Mouse (Mus musculus) neural tube, embryonic 13.5 days (tissue): ENCODE measurements at regions not wholly inside any gene's neighbourhood (a gene's known extent, or its start where the extent isn't known, plus 50 kb on each side); places are given as distances from the start of the nearest gene placed in this dataset.

ENCODE experiments used
- ATAC-seq: fragments of 200-750 bp; cut with Nextera tagmentation; 2 replicates; pipeline ENCODE4 v1.8.0; 2017; ENCODE audit warnings: low read depth, mild to moderate bottlenecking, moderate TSS enrichment, moderate library complexity
- H3K27ac ChIP-seq: fragments of 300-500 bp; sonication (generic); replicated peaks from 2 replicates; pipeline ENCODE4 v1.5.1; 2015; ENCODE audit warnings: moderate library complexity, mild to moderate bottlenecking, inconsistent platforms
- H3K27me3 ChIP-seq: fragments of 300-500 bp; sonication (generic); 2 replicates; pipeline ENCODE4 v1.6.1; 2015; ENCODE audit warnings: mild to moderate bottlenecking, inconsistent platforms
- H3K36me3 ChIP-seq: fragments of 300-500 bp; sonication (generic); 2 replicates; pipeline ENCODE4 v1.6.1; 2015; ENCODE audit warnings: mild to moderate bottlenecking, inconsistent platforms
- H3K4me1 ChIP-seq: fragments of 300-500 bp; sonication (generic); replicated peaks from 2 replicates; pipeline ENCODE4 v1.6.1; 2015; ENCODE audit warnings: inconsistent platforms
- H3K4me2 ChIP-seq: fragments of 300-500 bp; sonication (generic); 2 replicates; pipeline ENCODE4 v1.6.1; 2015; ENCODE audit warnings: inconsistent platforms, mild to moderate bottlenecking, moderate library complexity
- H3K4me3 ChIP-seq: fragments of 300-500 bp; sonication (generic); 2 replicates; pipeline ENCODE4 v1.5.1; 2015; ENCODE audit warnings: mild to moderate bottlenecking, inconsistent platforms
- H3K9ac ChIP-seq: fragments of 300-500 bp; sonication (generic); 2 replicates; pipeline ENCODE4 v1.6.1; 2015; ENCODE audit warnings: moderate library complexity, mild to moderate bottlenecking, inconsistent platforms
- H3K9me3 ChIP-seq: fragments of 300-500 bp; sonication (generic); 2 replicates; pipeline ENCODE4 v1.6.1; 2016; ENCODE audit warnings: inconsistent platforms
- WGBS: fragments of 180-500 bp; shearing (Covaris S2); methylation state at CpG from one replicate; pipeline ENCODE4 v1.1.7; 2015; 5-methylcytosine and 5-hydroxymethylcytosine counted together

DNA sequence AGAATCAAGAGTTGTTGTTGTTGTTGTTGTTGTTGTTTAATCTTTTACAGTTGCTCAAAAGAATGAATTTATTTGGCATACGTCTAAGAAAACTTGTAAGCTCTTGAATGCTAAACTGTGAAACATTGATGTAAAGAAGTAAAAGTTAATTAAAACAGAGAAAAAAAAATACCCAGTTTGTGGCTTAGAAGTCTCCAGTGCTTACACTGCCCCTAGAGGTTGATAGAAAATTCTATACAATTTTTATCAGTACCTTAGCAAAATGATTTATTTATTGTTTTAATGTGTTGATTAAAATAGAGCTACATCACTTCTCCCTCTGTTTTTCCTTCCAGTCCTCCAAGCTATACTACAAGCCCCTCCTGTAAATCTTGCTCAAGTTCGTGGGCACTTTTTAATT lies 165.8 kb upstream of the Bank1 start:
- Histone ChIP-seq H3K9me3 (no peaks in the 10 kb centered on the region), H3K4me2 (no peak overlapping the region), H3K4me1 (no peaks in the 10 kb centered on the region), H3K27ac (no peak overlapping the region), H3K4me3 (no peak overlapping the region), H3K27me3 (no peaks in the 10 kb centered on the region), H3K9ac (no peak overlapping the region), H3K36me3 (no peaks in the 10 kb centered on the region)
- WGBS, result 89% methylated on average over 2 of the region's 2 CpGs
- ATAC-seq, result no peak

DNA sequence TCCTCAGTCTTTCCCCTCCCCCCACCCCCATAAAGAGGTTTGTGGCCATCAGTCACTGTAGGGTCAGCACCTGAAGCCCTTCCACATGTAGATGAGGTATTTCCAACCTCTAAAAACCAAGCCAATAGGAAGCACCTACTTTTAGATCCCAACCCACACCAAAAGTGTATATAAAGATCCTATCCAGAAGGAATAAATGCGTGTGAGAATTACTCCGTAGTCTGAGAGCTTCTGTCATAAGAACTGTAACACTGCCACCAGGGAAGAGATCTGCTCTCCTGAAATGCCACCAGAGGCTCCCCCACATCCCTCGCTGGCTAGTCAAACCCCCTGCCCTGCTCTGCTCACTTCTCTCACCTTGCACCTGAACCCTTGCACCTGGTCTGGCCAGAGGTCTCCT lies 145.8 kb upstream of the Bank1 start:
- Histone ChIP-seq H3K9ac (no peak overlapping the region), H3K4me2 (no peak overlapping the region), H3K9me3 (no peaks in the 10 kb centered on the region), H3K27ac (no peak overlapping the region), H3K4me3 (no peak overlapping the region), H3K4me1 (no peaks in the 10 kb centered on the region), H3K27me3 (no peaks in the 10 kb centered on the region), H3K36me3 (no peaks in the 10 kb centered on the region)
- WGBS, result 81% methylated on average over 3 of the region's 3 CpGs
- ATAC-seq, result no peak

DNA sequence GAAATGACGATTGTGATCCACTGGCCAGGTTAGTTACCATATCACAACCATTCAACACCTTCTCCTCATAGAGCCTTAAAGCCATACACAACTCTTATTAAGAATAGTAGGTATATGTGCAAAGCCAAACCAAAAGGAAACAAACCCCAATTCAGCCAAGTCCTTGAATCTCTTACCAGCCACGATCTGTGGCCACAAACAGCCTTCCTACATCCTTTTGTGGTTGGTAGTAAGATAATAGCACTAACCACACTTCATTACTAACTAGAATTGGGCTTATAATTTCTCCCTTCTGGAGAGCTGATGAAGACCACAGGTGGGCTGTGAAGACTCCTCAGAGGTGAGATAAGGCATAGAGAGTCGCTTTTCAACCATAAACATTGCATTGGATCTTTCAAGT lies 136.9 kb upstream of the Bank1 start:
- no peaks in the 10 kb centered on the region for H3K36me3 ChIP-seq
- no peaks in the 10 kb centered on the region for H3K27me3 ChIP-seq
- H3K9me3 ChIP-seq, result no peaks in the 10 kb centered on the region
- no peak overlapping the region for H3K9ac ChIP-seq
- H3K4me3 ChIP-seq, result no peak overlapping the region
- no peak for ATAC-seq
- WGBS, result 86% methylated on average over 3 of the region's 3 CpGs
- H3K27ac ChIP-seq, result no peak overlapping the region
- no peak overlapping the region for H3K4me2 ChIP-seq
- H3K4me1 ChIP-seq, result no peaks in the 10 kb centered on the region

DNA sequence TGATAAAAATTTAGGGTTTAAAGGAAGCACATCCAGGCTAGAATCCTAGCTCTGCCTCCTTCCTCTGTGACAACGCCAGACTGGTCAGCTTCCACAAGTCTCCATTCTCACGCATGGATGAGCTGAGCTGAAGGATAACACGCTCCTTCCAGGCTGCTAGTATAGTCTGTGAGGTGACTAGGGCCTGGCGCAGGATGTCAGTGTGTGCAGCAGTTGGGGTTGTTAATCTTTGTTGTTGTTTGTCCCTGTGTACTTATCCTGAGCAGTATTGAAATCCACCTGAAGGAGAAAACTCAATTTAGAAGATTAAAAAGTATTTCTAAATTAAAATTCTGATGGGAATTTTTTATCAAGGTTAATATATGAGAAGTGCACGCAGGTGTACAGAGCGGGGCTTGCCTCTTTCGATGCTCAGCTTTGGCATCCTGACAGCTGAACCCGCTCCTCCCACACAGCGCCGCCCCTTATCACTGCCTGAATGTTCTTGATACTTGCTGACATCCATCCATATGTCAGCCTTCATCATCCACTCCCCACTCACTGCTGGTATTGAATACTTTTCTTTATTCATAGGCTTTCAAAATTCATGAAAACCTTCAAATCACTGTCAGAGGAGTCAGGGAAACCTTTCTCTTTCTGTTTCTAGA lies 130.7 kb upstream of the Bank1 start:
- Histone ChIP-seq H3K36me3 (no peaks in the 10 kb centered on the region), H3K9me3 (no peaks in the 10 kb centered on the region), H3K4me3 (no peak overlapping the region), H3K9ac (no peak overlapping the region), H3K4me1 (no peaks in the 10 kb centered on the region), H3K27me3 (no peaks in the 10 kb centered on the region), H3K27ac (no peak overlapping the region), H3K4me2 (no peak overlapping the region)
- WGBS, result 78% methylated on average over 10 of the region's 10 CpGs
- ATAC-seq, result no peak

DNA sequence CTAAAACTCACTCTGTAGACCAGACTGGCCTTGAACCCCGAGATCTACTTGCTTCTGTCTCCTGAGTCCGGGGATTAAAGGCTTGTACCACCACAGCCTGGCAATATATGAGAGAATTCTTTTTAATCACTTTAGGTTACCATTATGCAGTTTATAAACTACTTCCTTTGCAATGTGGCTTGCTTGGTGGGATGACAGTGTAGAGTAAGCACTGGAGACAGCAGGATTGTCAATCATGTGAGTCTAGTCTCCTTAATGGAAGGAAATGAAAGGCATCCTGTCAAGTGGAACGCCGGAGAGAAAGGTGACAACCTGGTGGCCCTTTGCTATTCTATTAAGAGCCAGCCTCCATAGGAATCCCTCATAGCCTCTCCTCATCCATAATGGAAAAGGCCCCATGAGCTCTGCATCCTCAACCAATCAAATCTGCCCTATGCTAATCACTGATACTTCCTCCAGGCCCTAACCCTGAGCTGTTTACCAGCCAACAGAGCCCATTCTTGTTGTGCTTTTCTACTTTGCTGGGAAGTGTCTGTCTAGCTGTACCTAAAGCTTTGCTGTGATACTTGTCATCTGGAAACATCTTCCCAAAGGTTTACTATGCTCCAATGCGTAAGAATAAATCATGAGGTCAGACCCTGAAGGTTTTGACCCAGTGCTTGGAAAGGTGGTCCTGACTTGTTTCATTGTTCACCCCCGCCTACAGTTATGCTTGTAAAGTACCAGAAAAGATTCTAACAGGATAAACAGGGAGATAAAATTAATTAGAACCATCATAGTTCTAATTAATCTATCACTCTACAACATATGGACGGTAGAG lies 130.0 kb upstream of the Bank1 start:
- WGBS, result 69% methylated on average over 7 of the region's 7 CpGs
- no peak overlapping the region for H3K27ac ChIP-seq
- H3K27me3 ChIP-seq, result no peaks in the 10 kb centered on the region
- no peak overlapping the region for H3K9ac ChIP-seq
- H3K36me3 ChIP-seq, result no peaks in the 10 kb centered on the region
- no peaks in the 10 kb centered on the region for H3K4me1 ChIP-seq
- H3K9me3 ChIP-seq, result no peaks in the 10 kb centered on the region
- H3K4me3 ChIP-seq, result no peak overlapping the region
- no peak overlapping the region for H3K4me2 ChIP-seq
- ATAC-seq, result no peak

DNA sequence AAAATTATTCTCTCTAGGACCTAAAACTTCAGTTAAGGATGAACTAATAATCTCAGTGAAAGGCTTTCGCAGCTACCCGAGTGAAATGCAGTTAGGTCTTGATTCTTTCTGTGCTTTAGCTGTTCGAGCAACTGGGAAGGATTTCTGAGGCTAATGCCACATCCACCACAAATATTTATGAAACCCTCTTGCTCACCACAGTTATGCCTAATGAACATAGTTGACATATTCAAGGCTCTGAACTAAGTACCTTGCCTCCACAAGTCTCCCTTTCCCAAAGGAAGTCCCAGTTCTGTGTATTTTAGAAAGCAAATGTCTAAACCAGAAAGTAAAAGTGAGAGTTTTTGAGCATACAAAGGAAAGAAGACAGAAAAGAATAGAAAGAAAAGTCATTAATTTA lies 129.1 kb upstream of the Bank1 start:
- no peak for ATAC-seq
- no peaks in the 10 kb centered on the region for H3K36me3 ChIP-seq
- H3K4me3 ChIP-seq, result no peak overlapping the region
- no peak overlapping the region for H3K4me2 ChIP-seq
- no peaks in the 10 kb centered on the region for H3K27me3 ChIP-seq
- no peaks in the 10 kb centered on the region for H3K9me3 ChIP-seq
- no peaks in the 10 kb centered on the region for H3K4me1 ChIP-seq
- 86% methylated on average over 3 of the region's 3 CpGs for WGBS
- H3K27ac ChIP-seq, result no peak overlapping the region
- H3K9ac ChIP-seq, result no peak overlapping the region

DNA sequence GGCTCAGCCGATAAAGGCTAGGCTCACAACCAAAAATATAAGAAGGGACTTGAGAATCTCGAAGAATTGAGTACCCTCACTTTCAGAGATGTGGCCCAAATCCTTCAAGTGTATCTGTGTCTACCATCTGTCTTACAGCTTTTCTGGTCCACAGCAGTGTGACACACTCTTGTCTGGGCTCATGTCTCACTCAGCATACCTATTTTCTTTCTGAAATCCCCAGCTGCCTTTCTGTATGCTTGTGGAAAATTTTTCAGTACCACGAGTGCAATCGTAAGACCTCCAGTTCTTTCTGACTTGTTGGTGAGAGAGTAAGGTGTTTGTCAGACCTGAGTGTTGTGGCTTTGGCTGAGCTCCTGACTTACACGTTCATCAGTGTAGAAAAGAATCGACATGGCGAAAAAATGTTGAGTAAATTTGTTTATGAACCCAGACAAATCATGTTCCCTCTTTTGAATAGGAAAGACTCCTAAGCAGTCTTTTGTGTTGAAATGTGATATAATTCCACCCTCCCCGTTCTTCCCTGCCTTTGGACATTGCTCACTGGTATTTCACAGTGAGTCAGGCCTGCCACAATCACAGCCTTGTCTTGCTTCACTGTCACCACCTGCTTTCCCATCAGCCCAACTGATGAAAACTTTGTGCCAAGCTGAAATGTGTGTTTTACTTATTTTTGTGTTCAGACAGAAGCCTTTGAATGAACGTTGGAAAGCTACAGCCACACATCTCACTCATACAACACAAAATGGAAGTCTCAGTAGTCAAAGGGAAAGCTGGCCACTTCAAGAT lies 125.3 kb upstream of the Bank1 start:
- Histone ChIP-seq H3K27me3 (no peaks in the 10 kb centered on the region), H3K9ac (no peak overlapping the region), H3K4me3 (no peak overlapping the region), H3K4me2 (no peak overlapping the region), H3K9me3 (no peaks in the 10 kb centered on the region), H3K4me1 (no peaks in the 10 kb centered on the region), H3K36me3 (no peaks in the 10 kb centered on the region), H3K27ac (no peak overlapping the region)
- WGBS, result 87% methylated on average over 9 of the region's 9 CpGs
- ATAC-seq, result no peak

DNA sequence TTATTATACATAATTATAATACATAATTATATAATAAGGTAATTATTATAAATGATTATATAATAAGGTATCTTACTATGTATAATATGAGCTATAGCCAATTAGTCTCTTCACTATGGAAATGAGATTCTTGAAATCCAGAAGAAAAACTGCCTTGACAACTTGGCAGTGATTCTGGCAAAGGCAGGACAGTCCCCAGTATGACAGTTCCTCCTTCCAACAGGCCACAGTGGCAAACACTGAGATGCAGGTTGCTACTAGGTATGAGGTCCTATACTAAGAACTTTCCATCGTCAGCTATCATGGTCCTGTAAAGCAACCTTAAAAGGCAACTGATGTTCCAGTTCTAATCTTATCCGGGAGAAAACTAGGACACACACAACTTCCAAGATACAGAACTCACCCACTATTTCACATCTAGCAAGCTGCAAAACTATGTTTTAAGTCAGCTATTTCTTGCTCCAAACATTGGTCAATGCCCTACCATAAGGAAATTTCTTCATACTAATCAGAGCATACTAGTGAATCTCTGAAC lies 124.6 kb upstream of the Bank1 start:
- H3K4me2 ChIP-seq, result no peak overlapping the region
- H3K36me3 ChIP-seq, result no peaks in the 10 kb centered on the region
- H3K9me3 ChIP-seq, result no peaks in the 10 kb centered on the region
- no peaks in the 10 kb centered on the region for H3K4me1 ChIP-seq
- no peak for ATAC-seq
- WGBS, result 96% methylated on average over 2 of the region's 2 CpGs
- no peak overlapping the region for H3K4me3 ChIP-seq
- no peaks in the 10 kb centered on the region for H3K27me3 ChIP-seq
- no peak overlapping the region for H3K27ac ChIP-seq
- H3K9ac ChIP-seq, result no peak overlapping the region

DNA sequence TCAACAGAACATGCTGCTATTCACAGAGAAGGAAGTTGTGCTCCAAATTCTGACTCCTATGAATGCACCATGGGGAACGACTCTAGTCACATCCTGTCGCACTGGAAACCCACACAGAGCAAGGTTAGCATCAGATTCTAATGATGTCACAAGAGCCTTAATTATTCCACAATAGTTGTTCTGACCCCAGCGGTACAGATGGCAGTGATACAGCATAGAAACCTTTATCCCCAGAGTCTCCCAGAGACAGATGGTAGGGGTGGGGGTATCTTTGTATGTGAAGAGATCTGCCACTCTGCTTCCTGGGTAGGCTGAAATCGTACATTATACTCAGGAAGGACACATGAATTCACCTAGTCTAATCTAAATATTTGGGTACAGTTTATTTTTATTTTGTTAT lies 123.5 kb upstream of the Bank1 start:
- 0 out of 2 replicates have a peak, but pooled peaks have one; percentile 36 for ATAC-seq
- H3K9ac ChIP-seq, result no peak overlapping the region
- no peak overlapping the region for H3K4me3 ChIP-seq
- no peak overlapping the region for H3K27ac ChIP-seq
- H3K27me3 ChIP-seq, result no peaks in the 10 kb centered on the region
- H3K36me3 ChIP-seq, result no peaks in the 10 kb centered on the region
- no peak overlapping the region for H3K4me2 ChIP-seq
- no peaks in the 10 kb centered on the region for H3K4me1 ChIP-seq
- no peaks in the 10 kb centered on the region for H3K9me3 ChIP-seq
- 57% methylated on average over 4 of the region's 4 CpGs for WGBS

DNA sequence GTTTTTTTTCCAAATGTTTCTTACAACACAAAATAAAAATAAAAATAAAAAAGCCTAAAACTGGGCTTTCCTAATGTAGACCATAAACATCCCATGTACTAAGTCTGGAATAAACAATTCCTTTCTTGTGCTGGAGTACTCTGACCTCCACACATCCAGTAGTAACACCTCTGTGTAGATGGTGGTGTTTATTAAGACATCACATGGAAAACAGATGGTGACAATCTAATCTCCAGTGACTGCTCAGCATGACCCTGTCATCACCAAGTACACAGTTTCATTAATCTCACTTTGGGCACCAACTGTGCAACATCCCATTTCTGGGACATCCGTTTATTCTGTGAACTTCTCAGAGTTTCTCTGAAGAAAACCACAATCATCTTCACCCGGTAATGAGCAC lies 118.7 kb upstream of the Bank1 start:
- no peaks in the 10 kb centered on the region for H3K9me3 ChIP-seq
- H3K27ac ChIP-seq, result no peak overlapping the region
- H3K27me3 ChIP-seq, result no peaks in the 10 kb centered on the region
- WGBS, result 71% methylated on average over 2 of the region's 2 CpGs
- H3K4me2 ChIP-seq, result no peak overlapping the region
- ATAC-seq, result no peak
- H3K9ac ChIP-seq, result no peak overlapping the region
- H3K36me3 ChIP-seq, result no peaks in the 10 kb centered on the region
- H3K4me3 ChIP-seq, result no peak overlapping the region
- no peaks in the 10 kb centered on the region for H3K4me1 ChIP-seq

DNA sequence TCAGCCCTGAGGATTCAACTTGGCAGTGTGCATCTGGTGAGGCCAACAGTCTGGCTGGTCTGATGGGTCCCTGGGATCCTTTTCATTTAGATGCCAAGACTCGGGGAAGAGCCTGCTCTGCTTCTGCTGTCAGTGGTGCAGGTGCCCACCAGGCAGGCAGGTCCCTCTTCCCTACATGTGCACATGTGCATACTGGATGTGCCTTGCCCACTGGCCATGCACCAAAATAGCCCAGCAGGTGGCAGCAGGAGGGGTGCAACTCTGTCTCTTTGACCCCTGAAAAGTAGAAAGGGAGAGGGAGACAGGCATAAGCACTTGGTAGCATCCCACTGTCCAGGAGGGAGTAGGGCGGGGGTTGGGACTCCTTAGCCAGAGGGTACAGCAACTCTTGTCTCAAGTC lies 116.2 kb upstream of the Bank1 start:
- no peak for ATAC-seq
- Histone ChIP-seq H3K36me3 (no peaks in the 10 kb centered on the region), H3K9me3 (no peaks in the 10 kb centered on the region), H3K4me3 (no peak overlapping the region), H3K27me3 (no peaks in the 10 kb centered on the region), H3K4me1 (no peaks in the 10 kb centered on the region), H3K9ac (no peak overlapping the region), H3K27ac (no peak overlapping the region), H3K4me2 (no peak overlapping the region)
- 79% methylated on average over 2 of the region's 2 CpGs for WGBS

DNA sequence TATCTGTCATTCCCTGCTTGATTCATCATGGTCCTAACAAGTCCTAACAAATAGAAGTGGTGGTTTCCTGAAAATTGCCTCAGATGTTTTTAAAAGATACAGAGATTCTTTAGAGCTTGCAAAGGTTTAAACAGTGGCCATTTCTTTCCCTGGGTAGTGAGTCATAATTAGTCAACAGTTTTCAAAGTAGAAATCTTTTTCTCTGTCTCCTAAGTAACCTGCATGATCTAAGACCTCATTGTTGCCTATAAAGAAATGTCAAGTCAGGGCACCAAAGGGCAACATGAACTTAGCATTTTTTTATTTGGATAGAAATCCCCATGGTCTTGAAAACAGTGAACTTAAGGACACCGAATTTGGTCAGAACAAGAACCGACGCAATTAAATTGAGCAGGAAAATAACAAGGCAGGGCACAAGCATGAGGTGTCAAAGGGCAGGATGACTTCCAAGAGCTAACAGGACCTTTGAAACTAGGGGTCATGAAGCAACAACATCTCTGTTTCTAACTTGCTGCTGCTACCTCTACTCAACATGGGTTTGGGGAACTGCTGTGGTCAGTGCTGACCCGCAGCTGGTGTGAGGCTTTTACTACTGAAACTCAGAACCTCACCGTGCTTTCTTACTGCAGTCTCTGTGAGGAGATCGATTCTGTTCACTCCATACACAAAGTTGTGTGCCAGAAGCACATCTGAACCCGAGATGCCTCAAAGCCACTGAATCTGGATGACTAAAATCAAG lies 114.2 kb upstream of the Bank1 start:
- Histone ChIP-seq H3K4me3 (no peak overlapping the region), H3K36me3 (no peaks in the 10 kb centered on the region), H3K4me2 (no peak overlapping the region), H3K4me1 (no peaks in the 10 kb centered on the region), H3K27me3 (no peaks in the 10 kb centered on the region), H3K27ac (no peak overlapping the region), H3K9me3 (no peaks in the 10 kb centered on the region), H3K9ac (no peak overlapping the region)
- WGBS, result 84% methylated on average over 7 of the region's 7 CpGs
- ATAC-seq, result no peak
